9 mouse cellular contexts compared by ENCODE assay signal in genomic region chr11:63128784-63129183, GRCm38 (mm10). TPM values are rescaled to one million over a fixed set of nuclear protein-coding genes. Genes with fewer than 3 reads are reported as not detected.
DNase-seq lines count a peak whose midpoint lies in the region; ATAC-seq and TF ChIP-seq lines count a peak whose summit lies in the region.
"Had no signal": no experiment of that assay in that cellular context is flagged by ENCODE, and none has a peak within 500 bp of the region (broad histone marks: within the 10 kb centered on the region; RNA-seq: fewer than 3 reads in every experiment).

Gene Pmp22 (plus strand): TSS chr11:63128982.

- no peaks in the 10 kb centered on the region for H3K79me2 ChIP-seq in liver, adult 2 months (ENCODE audit: control insufficient read depth, insufficient read depth, low read length)

- no peak for TF ChIP-seq POLR2A in liver, adult 2 months (IDR thresholded peaks at IDR 0.05; ENCODE audit: extremely low read depth, insufficient read depth, low read length)

- H3K27me3 ChIP-seq in liver, adult 2 months (ENCODE audit: control insufficient read depth, insufficient read depth, low read length) = peaks cover 4% of the 10 kb centered on the region
- H3K27me3 ChIP-seq in embryonic facial prominence, embryonic 13.5 days = peaks cover 53% of the 10 kb centered on the region
- no peaks in the 10 kb centered on the region for H3K27me3 ChIP-seq in heart, embryonic 14.5 days (ENCODE audit: control insufficient read depth, insufficient read depth, low read length)
- H3K27me3 ChIP-seq in neural tube, embryonic 15.5 days (replicated peaks) = peaks cover 50% of the 10 kb centered on the region
- H3K27me3 ChIP-seq: Patski had no signal

- no peak within 1 kb of the TSS for H3K27ac ChIP-seq in liver, adult 2 months (replicated peaks; ENCODE audit: insufficient read depth, low read depth, low read length)
- H3K27ac ChIP-seq in embryonic facial prominence, embryonic 13.5 days = no peak within 1 kb of the TSS
- peak within 1 kb of the TSS in 1 of 2 experiments; percentile 58; a peak in 2 of 4 replicates for H3K27ac ChIP-seq in heart, embryonic 14.5 days (replicated peaks in 1 of 2; ENCODE audit: control insufficient read depth in 1 of 2, insufficient read depth in 1 of 2, low read depth in 2 of 2, low read length in 2 of 2)
- H3K27ac ChIP-seq in neural tube, embryonic 15.5 days (replicated peaks) = no peak within 1 kb of the TSS

- DNase-seq in liver, adult 2 months (ENCODE audit: extremely low read depth, low read depth, low spot score) = no peak
- no peak for DNase-seq in liver
- no peak for DNase-seq in left cerebral cortex, postnatal 36 days (ENCODE audit: low spot score in 2 of 2)
- no peak for DNase-seq in spleen, postnatal 10 days (ENCODE audit: low spot score in 2 of 2)

- ATAC-seq in embryonic facial prominence, embryonic 13.5 days (ENCODE audit: insufficient number of reproducible peaks, insufficient read depth, low FRiP score, low TSS enrichment, low read depth) = no peak
- ATAC-seq in heart, embryonic 14.5 days (ENCODE audit: insufficient number of reproducible peaks, insufficient read depth, low FRiP score, low read depth) = no peak
- ATAC-seq in neural tube, embryonic 15.5 days (ENCODE audit: low FRiP score) = no peak
- no peak for ATAC-seq in activated CD4-positive, CD25-positive, alpha-beta regulatory T cell, adult 4 months
- ATAC-seq: Patski had no signal

- H3K4me2 ChIP-seq in embryonic facial prominence, embryonic 13.5 days = no peak within 1 kb of the TSS
- peak within 1 kb of the TSS; percentile 95 for H3K4me2 ChIP-seq in heart, embryonic 14.5 days (ENCODE audit: low read length)
- peak within 1 kb of the TSS; percentile 15; the same call in 1 of the 2 replicates for H3K4me2 ChIP-seq in neural tube, embryonic 15.5 days

- 72% methylated on average over 2 of the region's 2 CpGs for WGBS in liver, adult 2 months
- WGBS in embryonic facial prominence, embryonic 13.5 days = 63% methylated on average over 2 of the region's 2 CpGs
- 54% methylated on average over 2 of the region's 2 CpGs for WGBS in heart, embryonic 14.5 days
- WGBS in neural tube, embryonic 15.5 days = 79% methylated on average over 2 of the region's 2 CpGs

- no peaks in the 10 kb centered on the region for H3K9me3 ChIP-seq in embryonic facial prominence, embryonic 13.5 days
- H3K9me3 ChIP-seq in heart, embryonic 14.5 days (ENCODE audit: control insufficient read depth, low read length) = no peaks in the 10 kb centered on the region
- H3K9me3 ChIP-seq in neural tube, embryonic 15.5 days (replicated peaks) = no peaks in the 10 kb centered on the region

- no peaks in the 10 kb centered on the region for H3K36me3 ChIP-seq in liver, adult 2 months (ENCODE audit: control insufficient read depth, insufficient read depth, low read length)
- no peaks in the 10 kb centered on the region for H3K36me3 ChIP-seq in embryonic facial prominence, embryonic 13.5 days
- 0 out of 2 replicates have a peak, but pooled peaks cover under 1% of the 10 kb centered on the region for H3K36me3 ChIP-seq in heart, embryonic 14.5 days (ENCODE audit: control insufficient read depth, insufficient read depth, low read length)
- H3K36me3 ChIP-seq in neural tube, embryonic 15.5 days = no peaks in the 10 kb centered on the region

- intact Hi-C loops in left cerebral cortex, postnatal 36 days (cut with DNase I) = no loop called here

- H3K4me3 ChIP-seq in liver, adult 2 months (ENCODE audit: insufficient read depth, low read depth, low read length) = peak within 1 kb of the TSS; percentile 32; the same call in 1 of the 2 replicates
- no peak within 1 kb of the TSS for H3K4me3 ChIP-seq in embryonic facial prominence, embryonic 13.5 days
- H3K4me3 ChIP-seq in heart, embryonic 14.5 days (ENCODE audit: control insufficient read depth in 1 of 2, insufficient read depth in 1 of 2, low read depth in 1 of 2, low read length in 2 of 2) = peak within 1 kb of the TSS in 1 of 2 experiments; percentile 16; a peak in 2 of 4 replicates
- no peak within 1 kb of the TSS for H3K4me3 ChIP-seq in neural tube, embryonic 15.5 days (replicated peaks)

- no peak for TF ChIP-seq CTCF in liver, adult 2 months (IDR thresholded peaks at IDR 0.05; ENCODE audit: low read depth, low read length)

- H3K9ac ChIP-seq in liver, adult 2 months (ENCODE audit: low read depth, low read length) = no peak within 1 kb of the TSS
- no peak within 1 kb of the TSS for H3K9ac ChIP-seq in embryonic facial prominence, embryonic 13.5 days
- no peak within 1 kb of the TSS for H3K9ac ChIP-seq in heart, embryonic 14.5 days (ENCODE audit: low read length)
- no peak within 1 kb of the TSS for H3K9ac ChIP-seq in neural tube, embryonic 15.5 days (replicated peaks)

- no peaks in the 10 kb centered on the region for H3K4me1 ChIP-seq in liver, adult 2 months (ENCODE audit: control insufficient read depth, insufficient read depth, low read length)
- H3K4me1 ChIP-seq in embryonic facial prominence, embryonic 13.5 days = peaks cover 48% of the 10 kb centered on the region
- H3K4me1 ChIP-seq in heart, embryonic 14.5 days (ENCODE audit: control insufficient read depth in 2 of 2, insufficient read depth in 2 of 2, low read length in 2 of 2) = peaks cover 27 to 38% of the 10 kb centered on the region in 2 experiments
- H3K4me1 ChIP-seq in neural tube, embryonic 15.5 days = peaks cover 39% of the 10 kb centered on the region

RNA-seq across cellular contexts. Expression of gene Pmp22, which starts in this region (rescaled TPM):
- total RNA-seq in liver, adult 2 months (2014; rRNA removed) = 1.8 TPM in 2 replicates
- 2.0 and 3.3 TPM in 2 replicates for polyA plus RNA-seq in liver, adult 2 months (2012; rRNA removed)
- 127 and 138 TPM in 2 replicates for polyA plus RNA-seq in embryonic facial prominence, embryonic 13.5 days (2015; fragmentation: Nextera tagmentation; extraction: Ambion mirVana)
- 88.7 and 95.6 TPM in 2 replicates for polyA plus RNA-seq in heart, embryonic 14.5 days (2014; fragmentation: Nextera tagmentation; extraction: Ambion mirVana)
- 10 to 100 TPM; 22.4 to 28.4 TPM for total RNA-seq in left cerebral cortex, postnatal 36 days (2021)
- 43.7 and 54.5 TPM in 2 replicates for polyA plus RNA-seq in neural tube, embryonic 15.5 days (2015; fragmentation: Nextera tagmentation; extraction: Ambion mirVana)
- not detected for polyA plus RNA-seq in activated CD4-positive, CD25-positive, alpha-beta regulatory T cell, adult 4 months (2017; shearing (Covaris generic))

Comparison
In these comparisons a context has a peak if more than half of its experiments do, and no peak if none do; other contexts are left out.
1. RNA of gene Pmp22 (polyA plus RNA-seq): 127 to 138 TPM in embryonic facial prominence, embryonic 13.5 days, 88.7 to 95.6 TPM in heart, embryonic 14.5 days and 43.7 to 54.5 TPM in neural tube, embryonic 15.5 days; 2.0 to 3.3 TPM in liver, adult 2 months and not detected in activated CD4-positive, CD25-positive, alpha-beta regulatory T cell, adult 4 months; every median in the first group is over 10 times any median in the second.